Mouse (Mus musculus) lung, adult 2 months (tissue): ENCODE results near the gene Pakap. TPM values are rescaled to one million over a fixed set of nuclear protein-coding genes. Genes with fewer than 3 reads are reported as not detected.
A peak's percentile ranks its signal among the peaks of the same experiment; 100 is the strongest.

Experiments used
- DNase-seq: peaks from one replicate; pipeline ENCODE4 v3.0.0; 2022
- H3K4me1 ChIP-seq: fragments of 200-500 bp; 2 replicates; pipeline ENCODE4 v1.6.1; 2011; ENCODE audit warnings: low read length; ENCODE audit not compliant: control insufficient read depth, insufficient read depth
- H3K4me3 ChIP-seq: fragments of 200-500 bp; replicated peaks from 2 replicates; pipeline ENCODE3; 2011; ENCODE audit warnings: low read depth, mild to moderate bottlenecking, control low read depth, low read length; ENCODE audit errors: extremely low read depth
- CTCF ChIP-seq: fragments of 200-500 bp; IDR thresholded peaks from 2 replicates; pipeline ENCODE4 v1.5.1; 2011; ENCODE audit warnings: mild to moderate bottlenecking, low read length, control low read depth; ENCODE audit not compliant: insufficient read depth
- POLR2A ChIP-seq: fragments of 200-500 bp; IDR thresholded peaks from 2 replicates; pipeline ENCODE4 v1.6.1; 2011; ENCODE audit warnings: low read depth, mild to moderate bottlenecking, control low read depth, low read length, borderline replicate concordance; ENCODE audit errors: extremely low read depth
- WGBS: fragments of 180-500 bp; shearing (Covaris S2); methylation state at CpG from one replicate; pipeline ENCODE4 v1.1.7; 2018; 5-methylcytosine and 5-hydroxymethylcytosine counted together
- polyA plus RNA-seq: library from polyadenylated mRNA; depleted of rRNA; stranded (reverse); fragments of >200 nt; gene quantifications from 2 replicates; pipeline ENCODE4 v1.2.3, GENCODE M21; 2012

Gene Pakap
- polyA plus RNA-seq, 1 experiment = 2.7 TPM

DNA sequence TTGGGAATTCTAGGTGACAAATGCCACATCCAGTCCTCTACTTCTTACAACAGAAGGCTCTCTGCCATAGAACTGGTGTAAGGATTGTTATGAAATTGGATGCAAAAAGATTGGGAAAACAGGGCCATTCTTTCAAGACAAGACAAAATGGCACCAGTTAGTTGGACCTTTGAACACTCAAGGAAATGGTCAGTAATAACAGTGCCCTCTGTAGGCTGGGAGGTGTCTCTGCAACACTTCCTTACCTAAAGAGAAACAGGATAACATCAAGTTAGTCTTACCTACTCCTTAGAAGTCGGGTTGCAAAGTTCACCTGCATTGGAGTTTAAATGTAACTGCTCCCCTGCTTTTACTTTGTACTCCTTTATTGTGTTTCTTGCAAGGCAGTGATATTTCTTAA is 151.4 kb downstream of the Pakap start:
- 98% methylated on average over 1 of the region's 1 CpGs for WGBS
- TF ChIP-seq CTCF (no peak), POLR2A (no peak)
- Histone ChIP-seq H3K4me3 (no peak overlapping the region), H3K4me1 (no peaks in the 10 kb centered on the region)
- DNase-seq = no peak

DNA sequence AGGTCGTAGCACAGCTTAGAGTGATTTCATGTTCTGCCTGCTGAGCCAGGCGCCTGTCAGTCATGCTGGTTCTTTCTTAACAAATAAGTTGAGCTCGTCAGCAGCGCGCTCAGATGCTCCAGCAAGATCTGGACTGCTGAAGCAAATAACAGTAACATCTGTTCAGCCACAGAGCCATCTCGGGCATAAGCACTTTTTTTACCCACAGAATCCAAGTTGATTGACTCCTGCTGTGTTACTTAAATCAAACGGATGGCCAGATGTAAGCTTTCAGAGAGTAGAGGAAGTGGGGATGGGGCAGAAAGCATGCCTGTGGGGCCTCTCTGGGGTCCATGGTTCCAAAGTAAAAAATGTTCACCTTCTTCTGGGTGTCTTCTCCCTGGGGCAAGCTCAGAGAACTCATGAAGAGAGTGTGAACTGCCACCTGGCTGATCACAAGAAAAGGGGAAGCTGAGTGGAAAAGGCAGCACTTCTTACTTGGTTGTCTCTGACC is 152.9 kb downstream of the Pakap start:
- no peaks in the 10 kb centered on the region for H3K4me1 ChIP-seq
- WGBS = 48% methylated on average over 7 of the region's 7 CpGs
- DNase-seq = no peak
- TF ChIP-seq CTCF (no peak), POLR2A (no peak)
- H3K4me3 ChIP-seq = no peak overlapping the region

- no peak overlapping the region for H3K4me3 ChIP-seq
- no peaks in the 10 kb centered on the region for H3K4me1 ChIP-seq
- TF ChIP-seq POLR2A (no peak), CTCF (no peak)
- WGBS = 93% methylated on average over 4 of the region's 4 CpGs
- DNase-seq = no peak
These were observed 154.3 kb downstream of the Pakap start for GRCm38 (mm10) chr4:57722296-57722695.

DNA sequence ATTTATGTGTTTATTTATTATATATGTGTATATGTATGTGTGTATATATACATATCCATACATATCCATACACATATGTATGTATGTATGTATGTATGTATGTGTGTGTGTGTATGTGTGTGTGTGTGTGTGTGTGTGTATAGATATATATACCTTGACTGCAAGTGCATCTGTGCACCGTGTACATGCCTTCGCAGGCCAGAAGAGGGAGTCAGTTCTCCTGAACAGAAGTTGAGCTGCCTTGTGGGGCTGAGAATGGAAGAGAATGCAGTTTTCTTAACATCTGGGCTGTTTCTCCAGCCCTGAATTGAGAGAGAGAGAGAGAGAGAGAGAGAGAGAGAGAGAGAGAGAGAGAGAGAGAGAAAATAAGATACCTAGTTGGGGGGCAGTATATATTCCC is 155.7 kb downstream of the Pakap start:
- H3K4me3 ChIP-seq = no peak overlapping the region
- WGBS = 72% methylated on average over 2 of the region's 2 CpGs
- TF ChIP-seq CTCF (peak; percentile 57), POLR2A (no peak)
- no peaks in the 10 kb centered on the region; the same call in 1 of the 2 replicates for H3K4me1 ChIP-seq
- no peak for DNase-seq

DNA sequence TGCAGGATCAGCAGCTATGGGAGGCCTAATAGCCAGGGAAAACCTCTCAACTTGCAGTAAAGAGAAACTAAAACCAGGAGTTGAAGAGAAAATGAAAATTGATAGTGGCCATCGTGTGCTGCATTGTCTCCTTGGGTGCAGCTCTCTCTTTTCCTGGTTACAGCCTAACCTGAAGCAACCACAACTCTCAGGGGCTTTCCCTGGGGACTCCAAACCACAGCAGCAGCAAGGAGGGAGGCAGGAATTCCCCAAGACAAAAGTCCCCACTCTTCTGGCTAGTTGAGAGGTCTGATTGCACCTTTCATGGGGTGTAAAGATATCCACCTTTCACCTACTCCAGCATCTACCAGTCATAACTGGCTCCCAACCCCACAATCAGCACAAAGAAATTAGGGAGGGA is 157.6 kb downstream of the Pakap start:
- DNase-seq = no peak
- 58% methylated on average over 1 of the region's 1 CpGs for WGBS
- no peak overlapping the region for H3K4me3 ChIP-seq

DNA sequence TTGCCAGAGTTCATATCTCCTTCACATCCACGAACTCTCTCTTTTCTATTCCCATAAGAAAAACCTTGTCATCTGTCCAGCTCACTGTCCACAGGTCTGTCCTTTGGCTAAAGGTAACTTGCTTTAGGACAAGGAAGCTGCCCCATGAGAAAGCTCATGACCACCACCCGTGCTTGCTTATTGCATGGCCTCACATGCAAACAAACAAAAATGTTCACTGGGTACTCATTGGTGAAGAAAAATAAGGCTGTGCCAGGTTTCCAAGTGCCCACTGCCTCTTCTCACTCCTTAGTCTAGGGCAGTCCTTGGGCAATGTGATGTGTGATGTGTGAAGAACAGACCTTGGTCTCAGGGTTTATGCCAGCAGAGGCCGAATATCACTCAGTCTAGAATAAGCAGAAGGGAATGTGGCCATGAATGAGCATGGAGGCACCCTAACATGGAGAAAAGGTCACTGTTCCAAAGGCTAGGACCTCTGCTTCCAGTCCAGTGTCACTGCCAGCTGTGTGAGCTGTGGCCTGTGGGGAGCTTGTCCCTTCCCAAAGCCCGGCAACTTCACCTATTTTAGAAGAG is 160.7 kb downstream of the Pakap start:
- H3K4me3 ChIP-seq = no peak overlapping the region
- TF ChIP-seq CTCF = no peak
- TF ChIP-seq POLR2A = no peak
- DNase-seq = no peak
- WGBS = 77% methylated on average over 4 of the region's 4 CpGs
- peaks cover 16% of the 10 kb centered on the region for H3K4me1 ChIP-seq

More for the DNA sequence above, 157.6 kb downstream of the Pakap start:
- TF ChIP-seq POLR2A (no peak), CTCF (no peak)
- H3K4me1 ChIP-seq = peaks cover 13% of the 10 kb centered on the region

GRCm38 (mm10) chr4:57730047-57730446 is 162.1 kb downstream of the Pakap start:
- TF ChIP-seq CTCF (no peak), POLR2A (no peak)
- no peak for DNase-seq
- Histone ChIP-seq H3K4me1 (peaks cover 16% of the 10 kb centered on the region), H3K4me3 (no peak overlapping the region)
- WGBS = 61% methylated on average over 6 of the region's 6 CpGs

GRCm38 (mm10) chr4:57730801-57731598 is 163.0 kb downstream of the Pakap start:
- 56% methylated on average over 11 of the region's 11 CpGs for WGBS
- Histone ChIP-seq H3K4me1 (peaks cover 16% of the 10 kb centered on the region), H3K4me3 (no peak overlapping the region)
- TF ChIP-seq POLR2A (no peak), CTCF (no peak)
- no peak for DNase-seq

- DNase-seq = no peak
- Histone ChIP-seq H3K4me1 (peaks cover 16% of the 10 kb centered on the region), H3K4me3 (no peak overlapping the region)
- TF ChIP-seq POLR2A (no peak), CTCF (no peak)
- 85% methylated on average over 5 of the region's 5 CpGs for WGBS
These were observed 164.4 kb downstream of the Pakap start for GRCm38 (mm10) chr4:57732351-57732750.

DNA sequence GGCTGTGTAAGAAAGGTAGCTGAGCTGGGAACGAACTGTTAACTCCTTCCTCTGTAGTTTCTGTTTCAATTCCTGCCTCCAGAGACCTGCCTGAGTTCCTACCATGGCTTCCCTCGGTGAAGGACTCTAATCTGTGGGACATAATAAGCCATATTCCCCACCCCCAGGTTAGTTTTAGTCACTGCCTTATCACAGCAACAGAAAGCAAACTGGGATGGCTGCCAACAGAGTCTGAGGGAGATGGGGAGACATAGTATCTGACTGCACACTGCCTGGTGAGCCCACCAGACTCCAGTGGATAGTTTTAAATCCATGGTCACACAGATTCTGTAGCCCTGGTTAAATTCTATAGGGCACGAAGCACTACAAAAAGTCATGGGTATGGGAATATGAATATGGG is 165.5 kb downstream of the Pakap start:
- no peak overlapping the region for H3K4me3 ChIP-seq
- 71% methylated on average over 3 of the region's 3 CpGs for WGBS
- peaks cover 16% of the 10 kb centered on the region for H3K4me1 ChIP-seq
- TF ChIP-seq CTCF (no peak), POLR2A (no peak)
- no peak for DNase-seq
